Mouse (Mus musculus): ENCODE data around the gene Dop1a.
A peak's percentile ranks its signal among the peaks of the same experiment; 100 is the strongest.

Dop1a gene

DNA sequence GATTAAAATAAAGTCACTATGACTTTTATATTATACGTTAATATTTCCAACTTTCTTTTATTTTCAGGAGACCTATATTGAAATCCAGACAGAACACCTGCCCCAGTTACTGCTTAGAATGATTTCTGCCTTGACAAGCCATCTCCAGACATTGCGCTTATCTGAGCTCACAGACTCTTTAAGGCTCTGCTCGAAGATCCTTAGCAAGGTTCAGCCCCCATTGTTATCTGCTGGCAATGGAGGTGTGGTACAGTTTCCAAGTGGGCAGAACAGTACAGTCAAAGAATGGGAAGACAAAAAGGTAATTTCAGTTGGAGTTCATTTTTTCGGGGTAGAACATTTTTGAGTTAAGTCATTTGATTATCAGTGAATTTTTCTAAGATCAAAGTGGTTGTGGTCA lies 40.5 kb downstream of the Dop1a start:
- DNase-seq (ENCODE audit: low spot score): no peak

- no peak for DNase-seq (ENCODE audit: low spot score)
These were observed 46.8 kb downstream of the Dop1a start for GRCm38 (mm10) chr9:86513733-86514132.

GRCm38 (mm10) chr9:86514390-86514789 lies 47.4 kb downstream of the Dop1a start:
- no peak for DNase-seq (ENCODE audit: low spot score)

GRCm38 (mm10) chr9:86514798-86515197 lies 47.8 kb downstream of the Dop1a start:
- DNase-seq (ENCODE audit: low spot score): no peak

DNA sequence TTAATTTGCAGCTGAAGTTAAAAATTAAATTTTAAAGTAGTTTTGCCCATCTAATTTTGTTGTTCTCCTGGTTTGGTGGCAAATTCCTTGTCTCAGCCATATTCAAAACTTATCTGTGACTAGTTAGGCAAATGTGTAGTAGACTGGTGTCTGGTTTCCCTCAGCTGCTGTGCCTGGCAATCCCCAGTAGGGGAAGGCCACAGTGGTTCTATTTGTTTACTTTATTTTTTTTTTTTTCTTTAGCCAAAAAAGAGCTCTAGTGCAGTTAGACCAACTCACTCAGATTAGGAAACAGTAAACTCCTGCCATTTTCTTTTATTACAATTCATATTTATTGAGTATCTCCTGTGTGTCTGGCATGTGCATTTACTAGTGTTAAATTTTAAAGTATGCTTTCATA lies 55.4 kb downstream of the Dop1a start:
- DNase-seq (ENCODE audit: low spot score): no peak

DNA sequence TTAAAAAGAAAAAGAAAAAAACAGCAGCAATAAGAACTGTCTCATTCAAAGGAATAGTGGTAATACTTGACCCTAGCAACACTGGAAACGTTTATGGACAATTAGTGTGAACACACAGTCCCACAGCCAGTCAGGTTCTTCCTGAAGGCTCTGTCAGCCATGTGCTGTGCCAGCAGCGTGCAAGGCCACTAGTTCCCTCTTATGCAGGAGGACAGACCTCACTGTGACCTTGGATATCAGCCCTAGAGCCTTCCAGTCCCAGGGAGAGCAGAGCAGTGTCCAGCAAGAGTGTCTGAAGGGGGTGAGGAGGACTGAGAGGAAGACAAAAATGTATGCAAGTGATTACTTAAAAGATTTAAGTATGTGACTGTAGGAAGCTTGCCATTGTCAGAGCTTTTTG lies 58.6 kb downstream of the Dop1a start:
- DNase-seq (ENCODE audit: low spot score): no peak

DNA sequence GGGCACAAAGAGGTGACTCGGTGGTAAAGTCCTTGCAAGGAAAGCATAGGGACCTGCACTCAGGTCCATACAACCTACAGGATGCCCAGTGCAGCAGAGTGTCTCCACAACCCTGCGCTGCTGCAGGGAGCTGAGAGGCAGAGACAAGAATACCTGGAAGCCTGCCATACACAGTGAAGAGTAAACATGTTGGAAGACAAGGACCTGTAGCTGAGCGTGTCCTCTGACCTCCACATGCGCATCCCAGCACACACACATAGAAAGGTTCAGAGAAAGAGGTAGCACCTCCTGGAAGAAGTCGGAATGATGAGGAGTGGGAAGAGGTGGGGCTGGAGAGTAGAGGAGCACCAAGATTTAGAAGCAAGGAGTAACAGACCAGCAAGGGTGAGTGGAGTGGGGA lies 67.1 kb downstream of the Dop1a start:
- DNase-seq (ENCODE audit: low spot score): no peak

DNA sequence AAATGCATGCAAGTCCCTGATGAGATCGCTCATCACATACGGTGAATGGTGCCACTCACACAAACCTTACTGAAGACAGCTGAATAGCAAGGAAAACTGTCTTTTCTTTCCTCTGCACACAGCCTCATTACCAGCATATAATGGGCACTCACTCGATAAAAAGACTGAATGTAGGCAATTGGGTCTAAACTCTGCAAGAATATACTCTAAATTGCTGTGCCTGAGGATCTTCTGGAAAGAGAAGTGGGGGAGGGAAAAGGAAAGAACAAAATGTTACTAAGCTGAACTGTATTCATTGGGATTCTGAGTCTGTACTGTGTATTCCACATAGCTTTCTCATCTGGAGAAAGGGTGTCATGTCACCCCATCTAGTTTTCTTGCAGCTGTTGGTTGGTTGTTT lies 76.5 kb downstream of the Dop1a start:
- no peak for DNase-seq (ENCODE audit: low spot score)

- no peak for DNase-seq (ENCODE audit: low spot score)
These were observed 77.6 kb downstream of the Dop1a start for GRCm38 (mm10) chr9:86544559-86544958.

DNA sequence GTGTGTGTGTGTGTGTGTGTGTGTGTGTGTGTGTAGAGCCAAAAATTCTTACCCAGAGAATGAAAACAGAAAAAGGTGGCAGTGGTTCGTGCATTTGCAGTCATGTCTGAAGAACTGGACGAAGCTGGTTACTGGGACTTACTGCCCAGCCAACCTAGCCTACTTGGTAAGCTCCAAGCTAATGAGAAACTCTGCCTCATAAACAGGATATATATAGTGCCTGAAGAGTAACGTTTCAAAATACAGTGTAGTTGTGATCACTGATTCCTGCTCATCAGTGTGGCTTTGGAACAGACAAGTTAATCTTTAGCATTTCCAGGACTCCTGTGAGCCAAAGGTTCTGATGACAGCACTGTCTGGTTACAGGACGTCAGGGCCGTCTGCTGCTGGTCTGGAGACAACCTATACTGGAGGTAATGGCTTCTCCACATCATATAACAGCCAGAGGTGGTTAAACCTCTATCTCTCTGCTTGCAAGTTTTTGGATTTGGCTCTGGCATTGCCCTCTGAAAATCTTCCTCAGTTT lies 82.7 kb downstream of the Dop1a start:
- DNase-seq (ENCODE audit: low spot score): no peak

- DNase-seq (ENCODE audit: low spot score): no peak
These were observed 83.8 kb downstream of the Dop1a start for GRCm38 (mm10) chr9:86550717-86551116.

DNA sequence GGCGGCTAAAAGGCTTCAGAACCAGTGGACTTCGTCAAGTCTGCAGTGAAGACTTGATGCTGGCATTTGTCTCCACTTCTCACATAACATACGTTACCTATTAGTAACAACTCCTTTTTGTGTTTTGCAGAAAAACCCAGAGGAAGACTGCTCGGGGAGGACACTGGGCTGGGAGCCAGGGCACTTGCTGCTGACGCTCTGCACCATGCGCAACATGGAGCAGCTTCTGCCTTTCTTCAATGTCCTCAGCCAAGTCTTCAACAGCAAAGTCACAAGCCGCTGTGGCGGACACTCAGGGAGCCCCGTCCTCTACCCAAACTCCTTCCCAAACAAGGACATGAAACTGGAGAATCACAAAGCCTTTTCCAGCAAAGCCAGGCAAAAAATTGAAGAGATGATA lies 86.9 kb downstream of the Dop1a start:
- no peak for DNase-seq (ENCODE audit: low spot score)

GRCm38 (mm10) chr9:86554641-86555040 lies 87.7 kb downstream of the Dop1a start:
- no peak for DNase-seq (ENCODE audit: low spot score)

DNA sequence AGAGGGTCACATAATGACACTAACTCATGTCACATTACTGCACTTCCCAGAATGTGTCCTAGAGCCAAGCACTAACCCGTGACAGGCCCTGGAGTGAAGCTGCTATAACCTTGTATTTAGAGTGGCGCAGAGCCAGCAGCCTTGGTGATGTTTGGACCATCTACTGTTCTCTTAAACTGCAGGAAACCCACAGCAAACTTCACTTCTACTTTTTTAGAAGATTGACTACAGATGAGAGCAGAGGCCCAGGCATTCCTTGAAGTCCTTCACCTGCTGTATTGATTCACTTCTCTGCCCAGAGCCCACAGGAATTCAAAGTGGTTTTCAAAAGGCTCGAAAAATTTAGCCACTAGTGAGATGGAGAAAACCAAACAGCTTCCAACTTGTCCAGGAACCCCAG lies 93.6 kb downstream of the Dop1a start:
- no peak for DNase-seq (ENCODE audit: low spot score)

- DNase-seq (ENCODE audit: low spot score): no peak
These were observed 102.5 kb downstream of the Dop1a start for GRCm38 (mm10) chr9:86569314-86569910.

DNA sequence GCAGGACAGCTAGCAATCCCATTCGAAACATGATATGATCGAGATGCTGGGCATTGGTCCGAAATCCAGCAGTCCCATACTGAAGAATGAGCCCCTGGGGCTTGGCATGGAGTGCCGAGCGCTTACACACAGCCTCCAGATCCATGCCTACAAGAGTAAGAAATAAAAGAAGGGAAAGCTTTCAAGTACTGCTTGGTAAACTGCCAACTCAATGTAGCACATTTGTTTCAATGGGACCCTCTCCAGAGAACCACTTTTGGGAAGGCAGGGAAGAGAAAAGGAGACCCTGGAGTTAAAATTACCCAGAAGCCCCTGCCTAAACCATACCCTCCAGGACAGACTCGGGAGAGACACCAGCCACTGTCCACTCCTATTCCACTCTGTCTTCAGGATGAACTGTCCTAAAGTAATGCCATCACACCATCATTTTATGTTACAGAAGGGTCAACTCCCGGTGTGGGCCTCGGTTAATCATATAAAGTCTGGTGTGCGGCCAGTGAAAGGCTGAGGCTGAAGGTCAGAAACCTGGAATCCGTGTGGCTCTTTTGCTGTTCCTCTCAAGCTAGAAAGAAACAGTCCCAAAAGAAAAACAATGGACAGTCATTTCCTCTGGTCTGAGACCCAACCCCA lies 103.4 kb downstream of the Dop1a start:
- no peak for DNase-seq (ENCODE audit: low spot score)

- no peak for DNase-seq (ENCODE audit: low spot score)
These were observed 104.0 kb downstream of the Dop1a start for GRCm38 (mm10) chr9:86570946-86571345.

DNA sequence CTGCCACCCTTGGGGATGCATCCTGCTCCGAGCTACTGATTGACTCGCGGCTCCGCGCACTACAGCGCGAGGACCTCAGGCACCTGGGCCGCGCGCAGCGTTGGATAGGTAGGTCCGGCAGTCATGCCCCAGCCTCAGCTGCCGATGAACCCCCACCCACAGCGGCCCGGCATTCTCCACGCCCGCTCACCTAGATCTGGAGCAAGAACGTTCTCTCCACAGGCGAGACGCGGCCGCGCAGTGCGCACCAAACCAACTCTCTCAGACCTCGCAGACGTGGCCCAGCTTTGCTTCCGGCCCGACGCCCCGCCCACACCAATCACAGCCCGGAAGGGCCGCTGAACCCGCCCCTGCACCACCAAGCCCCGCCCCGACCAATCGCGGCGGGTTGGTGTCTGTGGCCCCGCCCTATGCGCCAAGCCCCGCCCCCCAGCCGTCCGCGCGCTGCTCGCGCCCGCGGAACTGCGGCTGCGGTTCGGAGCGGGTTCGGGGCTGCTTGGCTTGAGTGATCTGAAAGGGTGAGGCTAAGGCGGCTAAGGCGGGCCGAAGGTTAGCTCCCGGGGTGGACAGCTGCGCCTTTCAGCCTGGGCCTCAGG lies 104.7 kb downstream of the Dop1a start, which contains the start of the genes Pgm3 and Rwdd2a:
Gene Pgm3, minus strand, starts transcription at position 303 of the 596 bp plus-strand sequence.
Gene Rwdd2a, plus strand, starts transcription at position 452 of the 596 bp plus-strand sequence.
- peak; percentile 89 for DNase-seq (ENCODE audit: low spot score)

GRCm38 (mm10) chr9:86572196-86572595 lies 105.2 kb downstream of the Dop1a start:
- DNase-seq (ENCODE audit: low spot score): no peak

GRCm38 (mm10) chr9:86572636-86573291 lies 105.8 kb downstream of the Dop1a start:
- DNase-seq (ENCODE audit: low spot score): no peak

- DNase-seq (ENCODE audit: low spot score): no peak
These were observed 106.8 kb downstream of the Dop1a start for GRCm38 (mm10) chr9:86573616-86574303.

- DNase-seq (ENCODE audit: low spot score): no peak
These were observed 108.2 kb downstream of the Dop1a start for GRCm38 (mm10) chr9:86575178-86575577.

Measured in urinary bladder, postnatal 10 days (tissue).